Mouse (Mus musculus) adrenal gland, postnatal 0 days (tissue): ENCODE data around the gene Fam47c. TPM values are rescaled to one million over a fixed set of nuclear protein-coding genes. Genes with fewer than 3 reads are reported as not detected.

Source experiments
- polyA plus RNA-seq: library from polyadenylated mRNA; unstranded; fragments of >200 nt; fragmentation: Nextera tagmentation; extraction: Ambion mirVana; gene quantifications from 2 replicates; pipeline ENCODE4 v1.2.1, GENCODE M21; 2015

Gene Fam47c
- not detected in 2 replicates for polyA plus RNA-seq

DNA sequence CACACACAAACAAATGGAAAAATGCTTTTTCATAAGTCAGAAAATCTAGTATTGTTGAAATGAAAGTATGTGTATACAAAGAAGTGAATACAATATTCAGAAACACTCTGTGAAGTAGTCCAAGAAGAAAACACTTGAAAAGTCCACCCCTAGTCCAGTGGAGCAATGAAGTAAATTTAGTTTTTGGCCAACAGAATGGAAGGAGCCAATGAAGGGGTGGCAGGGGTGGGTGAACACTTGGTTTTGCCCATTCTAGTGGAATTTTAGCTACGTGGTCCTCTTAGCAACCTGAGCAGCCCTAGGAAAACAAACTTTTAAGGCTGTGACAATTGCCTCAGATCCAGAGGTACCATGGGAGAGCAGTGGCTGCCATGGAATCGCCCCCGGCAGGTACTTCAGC lies at the start of gene Fam47c:
TSS of gene Fam47c (plus strand) at position 301 of the 400 bp plus-strand sequence.

Other genes starting within 250 kb of the Fam47c start
- gene Prrg1, start 153.9 kb upstream of the Fam47c start, polyA plus RNA-seq: 5.3 and 6.9 TPM in 2 replicates